Mouse (Mus musculus) MEL (cell line): Measurements from ENCODE around the gene Zfp472. TPM values are rescaled to one million over a fixed set of nuclear protein-coding genes. Genes with fewer than 3 reads are reported as not detected.

Source experiments
- DNase-seq: peaks from one replicate; pipeline ENCODE4 v3.0.0; 2011; ENCODE audit warnings: low read depth, low spot score
- H3K27ac ChIP-seq: 2 replicates; pipeline ENCODE4 v1.5.1; 2012; ENCODE audit warnings: low read depth, mild to moderate bottlenecking, control low read depth, low read length, moderate library complexity; ENCODE audit not compliant: control insufficient read depth
- H3K27me3 ChIP-seq, 2 experiments: fragments of 150-350 bp in 1 of 2; sonication (generic) in 1 of 2; 2 replicates each; pipeline ENCODE4 v1.6.1; 2012; ENCODE audit warnings: low read length in 2 of 2, mild to moderate bottlenecking in 2 of 2, improper control_type of control experiment in 1 of 2, moderate library complexity in 1 of 2; ENCODE audit not compliant: insufficient read depth in 2 of 2, control insufficient read depth in 1 of 2
- H3K36me3 ChIP-seq, 2 experiments: 2 replicates each; pipeline ENCODE4 v1.6.1; 2012 to 2014; ENCODE audit warnings: low read length in 2 of 2, improper control_type of control experiment in 1 of 2, inconsistent platforms in 1 of 2, mild to moderate bottlenecking in 1 of 2; ENCODE audit not compliant: insufficient read depth in 2 of 2, control insufficient read depth in 1 of 2
- H3K4me1 ChIP-seq, 2 experiments: fragments of 150-350 bp in 1 of 2; sonication (generic) in 1 of 2; 2 replicates each; pipeline ENCODE4 v1.6.1; 2012; ENCODE audit warnings: low read length in 2 of 2, improper control_type of control experiment in 1 of 2, mild to moderate bottlenecking in 1 of 2; ENCODE audit not compliant: insufficient read depth in 2 of 2, control insufficient read depth in 1 of 2
- H3K4me3 ChIP-seq, 2 experiments: fragments of 150-350 bp in 1 of 2; sonication (generic) in 1 of 2; 2 replicates each; pipeline ENCODE4 v1.5.1; 2012; ENCODE audit warnings: low read depth in 2 of 2, low read length in 2 of 2, mild to moderate bottlenecking in 2 of 2, moderate library complexity in 2 of 2, control low read depth in 1 of 2, improper control_type of control experiment in 1 of 2; ENCODE audit not compliant: control insufficient read depth in 1 of 2, insufficient read depth in 1 of 2
- H3K79me2 ChIP-seq: 2 replicates; pipeline ENCODE4 v1.6.1; 2012; ENCODE audit warnings: mild to moderate bottlenecking, low read length, moderate library complexity; ENCODE audit not compliant: control insufficient read depth, poor library complexity, insufficient read depth
- H3K9ac ChIP-seq: 2 replicates; pipeline ENCODE4 v1.6.1; 2012; ENCODE audit warnings: low read depth, mild to moderate bottlenecking, control low read depth, low read length, moderate library complexity; ENCODE audit not compliant: control insufficient read depth, poor library complexity, severe bottlenecking
- H3K9me3 ChIP-seq: fragments of 150-350 bp; sonication (generic); replicated peaks from 2 replicates; pipeline ENCODE4 v1.6.1; 2012; ENCODE audit warnings: mild to moderate bottlenecking, low read length, improper control_type of control experiment, moderate library complexity; ENCODE audit not compliant: insufficient read depth
- BHLHE40 ChIP-seq: IDR thresholded peaks from 2 replicates; pipeline ENCODE4 v1.6.1; 2012; ENCODE audit warnings: low read depth, mild to moderate bottlenecking, inconsistent platforms, low read length, improper control_type of control experiment, borderline replicate concordance
- CHD1 ChIP-seq: IDR thresholded peaks from 2 replicates; pipeline ENCODE4 v1.6.1; 2012; ENCODE audit warnings: low read depth, mild to moderate bottlenecking, inconsistent platforms, low read length, improper control_type of control experiment
- CHD2 ChIP-seq: IDR thresholded peaks from 2 replicates; pipeline ENCODE4 v1.6.1; 2011; ENCODE audit warnings: low read length, improper control_type of control experiment
- CTCF ChIP-seq, 3 experiments: IDR thresholded peaks in 2 of 3; conservative IDR thresholded peaks in 1 of 3; 2 replicates each; pipeline ENCODE4 v1.5.1; 2011 to 2012; ENCODE audit warnings: low read length in 3 of 3, low read depth in 2 of 3, mild to moderate bottlenecking in 2 of 3, improper control_type of control experiment in 1 of 3, inconsistent platforms in 1 of 3, mixed read lengths in 1 of 3, moderate library complexity in 1 of 3; ENCODE audit not compliant: control insufficient read depth in 1 of 3, insufficient read depth in 1 of 3, poor library complexity in 1 of 3, severe bottlenecking in 1 of 3
- E2F4 ChIP-seq: IDR thresholded peaks from 2 replicates; pipeline ENCODE4 v1.6.1; 2011; ENCODE audit warnings: low read depth, low read length, improper control_type of control experiment, borderline replicate concordance
- ELF1 ChIP-seq: IDR thresholded peaks from 2 replicates; pipeline ENCODE4 v1.6.1; 2014; ENCODE audit warnings: low read depth, mild to moderate bottlenecking, inconsistent platforms, low read length, improper control_type of control experiment, moderate library complexity
- EP300 ChIP-seq, 2 experiments: IDR thresholded peaks; 2 replicates each; pipeline ENCODE4 v1.6.1; 2011; ENCODE audit warnings: improper control_type of control experiment in 2 of 2, low read length in 2 of 2, low read depth in 1 of 2, mild to moderate bottlenecking in 1 of 2
- ETS1 ChIP-seq: IDR thresholded peaks from 2 replicates; pipeline ENCODE4 v1.6.1; 2012; ENCODE audit warnings: low read depth, mild to moderate bottlenecking, inconsistent platforms, low read length, improper control_type of control experiment, moderate library complexity
- GABPA ChIP-seq: IDR thresholded peaks from 2 replicates; pipeline ENCODE4 v1.6.1; 2012; ENCODE audit warnings: low read depth, mild to moderate bottlenecking, inconsistent platforms, low read length, improper control_type of control experiment, moderate library complexity
- GATA1 ChIP-seq: IDR thresholded peaks from 2 replicates; pipeline ENCODE4 v1.6.1; 2011; ENCODE audit warnings: low read depth, low read length, improper control_type of control experiment
- HCFC1 ChIP-seq: IDR thresholded peaks from 2 replicates; pipeline ENCODE4 v1.6.1; 2012; ENCODE audit warnings: low read depth, mild to moderate bottlenecking, inconsistent platforms, low read length, improper control_type of control experiment, moderate library complexity
- JUND ChIP-seq: IDR thresholded peaks from 2 replicates; pipeline ENCODE4 v1.6.1; 2011; ENCODE audit warnings: low read depth, mild to moderate bottlenecking, improper control_type of control experiment, low read length
- KAT2A ChIP-seq: conservative IDR thresholded peaks from 2 replicates; pipeline ENCODE4 v1.6.1; 2012; ENCODE audit warnings: low read depth, low read length, improper control_type of control experiment, inconsistent platforms
- MAFK ChIP-seq: IDR thresholded peaks from 2 replicates; pipeline ENCODE4 v1.6.1; 2011; ENCODE audit warnings: low read depth, mild to moderate bottlenecking, low read length, improper control_type of control experiment, borderline replicate concordance
- MAX ChIP-seq: IDR thresholded peaks from 2 replicates; pipeline ENCODE4 v1.6.1; 2011; ENCODE audit warnings: low read length, improper control_type of control experiment
- MAZ ChIP-seq: IDR thresholded peaks from 2 replicates; pipeline ENCODE4 v1.6.1; 2012; ENCODE audit warnings: low read depth, mild to moderate bottlenecking, inconsistent platforms, low read length, improper control_type of control experiment
- MXI1 ChIP-seq: IDR thresholded peaks from 2 replicates; pipeline ENCODE4 v1.6.1; 2011; ENCODE audit warnings: mild to moderate bottlenecking, low read depth, low read length, improper control_type of control experiment
- MYB ChIP-seq: IDR thresholded peaks from 2 replicates; pipeline ENCODE4 v1.6.1; 2011; ENCODE audit warnings: mild to moderate bottlenecking, low read depth, low read length, improper control_type of control experiment
- MYC ChIP-seq: IDR thresholded peaks from 2 replicates; pipeline ENCODE4 v1.6.1; 2011; ENCODE audit warnings: low read depth, mild to moderate bottlenecking, low read length, improper control_type of control experiment, moderate library complexity
- NELFE ChIP-seq: IDR thresholded peaks from 2 replicates; pipeline ENCODE4 v1.6.1; 2011; ENCODE audit warnings: low read depth, low read length, improper control_type of control experiment
- NRF1 ChIP-seq: IDR thresholded peaks from 2 replicates; pipeline ENCODE4 v1.6.1; 2014; ENCODE audit warnings: low read depth, mild to moderate bottlenecking, inconsistent platforms, low read length, improper control_type of control experiment, moderate library complexity; ENCODE audit not compliant: poor library complexity, insufficient read depth, severe bottlenecking
- POLR2A ChIP-seq, 2 experiments: IDR thresholded peaks; 2 replicates each; pipeline ENCODE4 v1.6.1; 2011 to 2012; ENCODE audit warnings: low read length in 2 of 2, mild to moderate bottlenecking in 2 of 2, control low read depth in 1 of 2, improper control_type of control experiment in 1 of 2, low read depth in 1 of 2, moderate library complexity in 1 of 2; ENCODE audit not compliant: control insufficient read depth in 1 of 2, insufficient read depth in 1 of 2, poor library complexity in 1 of 2
- POLR2AphosphoS2 ChIP-seq: IDR thresholded peaks from 2 replicates; pipeline ENCODE4 v1.6.1; 2011; ENCODE audit warnings: low read length, improper control_type of control experiment
- POLR2AphosphoS5 ChIP-seq: IDR thresholded peaks from 2 replicates; pipeline ENCODE4 v1.6.1; 2012; ENCODE audit warnings: low read depth, borderline replicate concordance, mild to moderate bottlenecking, inconsistent platforms, low read length, moderate library complexity, mixed read lengths
- RAD21 ChIP-seq: IDR thresholded peaks from 2 replicates; pipeline ENCODE4 v1.6.1; 2011; ENCODE audit warnings: mild to moderate bottlenecking, low read depth, low read length, improper control_type of control experiment
- RCOR1 ChIP-seq: IDR thresholded peaks from 2 replicates; pipeline ENCODE4 v1.6.1; 2012; ENCODE audit warnings: low read depth, mild to moderate bottlenecking, inconsistent platforms, low read length, improper control_type of control experiment
- SIN3A ChIP-seq: IDR thresholded peaks from 2 replicates; pipeline ENCODE4 v1.6.1; 2012; ENCODE audit warnings: low read length, improper control_type of control experiment, inconsistent platforms
- SMC3 ChIP-seq: IDR thresholded peaks from 2 replicates; pipeline ENCODE4 v1.6.1; 2011; ENCODE audit warnings: low read depth, low read length, improper control_type of control experiment
- TAL1 ChIP-seq: IDR thresholded peaks from 2 replicates; pipeline ENCODE4 v1.6.1; 2012; ENCODE audit warnings: mild to moderate bottlenecking, inconsistent platforms, low read length, moderate library complexity, mixed read lengths
- TBP ChIP-seq: IDR thresholded peaks from 2 replicates; pipeline ENCODE4 v1.8.0; 2011; ENCODE audit warnings: low read depth, low read length, improper control_type of control experiment
- TCF12 ChIP-seq: IDR thresholded peaks from 2 replicates; pipeline ENCODE4 v1.6.1; 2014; ENCODE audit warnings: low read depth, mild to moderate bottlenecking, inconsistent platforms, low read length, improper control_type of control experiment, moderate library complexity
- USF1 ChIP-seq: IDR thresholded peaks from 2 replicates; pipeline ENCODE4 v1.6.1; 2014; ENCODE audit warnings: low read depth, mild to moderate bottlenecking, inconsistent platforms, low read length, improper control_type of control experiment, moderate library complexity
- USF2 ChIP-seq, 2 experiments: IDR thresholded peaks; 2 replicates each; pipeline ENCODE4 v1.6.1; 2011 to 2012; ENCODE audit warnings: improper control_type of control experiment in 2 of 2, low read length in 2 of 2, borderline replicate concordance in 1 of 2, inconsistent platforms in 1 of 2, low read depth in 1 of 2, mild to moderate bottlenecking in 1 of 2; ENCODE audit not compliant: insufficient read depth in 1 of 2
- ZC3H11A ChIP-seq: IDR thresholded peaks from 2 replicates; pipeline ENCODE4 v1.6.1; 2012; ENCODE audit warnings: low read depth, mild to moderate bottlenecking, inconsistent platforms, low read length, improper control_type of control experiment
- ZKSCAN1 ChIP-seq: IDR thresholded peaks from 2 replicates; pipeline ENCODE4 v1.6.1; 2012; ENCODE audit warnings: low read depth, mild to moderate bottlenecking, inconsistent platforms, low read length, improper control_type of control experiment, moderate library complexity
- ZMIZ1 ChIP-seq: IDR thresholded peaks from 2 replicates; pipeline ENCODE4 v1.6.1; 2012; ENCODE audit warnings: low read depth, mild to moderate bottlenecking, inconsistent platforms, low read length, improper control_type of control experiment, moderate library complexity
- ZNF384 ChIP-seq: IDR thresholded peaks from 2 replicates; pipeline ENCODE4 v1.6.1; 2012; ENCODE audit warnings: low read depth, mild to moderate bottlenecking, inconsistent platforms, low read length, improper control_type of control experiment
- polyA plus RNA-seq, 2 experiments: library from polyadenylated mRNA; stranded (reverse) in 1 of 2; unstranded in 1 of 2; fragments of >175 nt in 1 of 2; fragments of >200 nt in 1 of 2; gene quantifications; 2 replicates each; pipeline versions ENCODE4 v1.2.1 to v1.2.4; 2012; ENCODE audit warnings: low replicate concordance in 2 of 2, low read depth in 1 of 2; ENCODE audit not compliant: insufficient read length in 2 of 2, insufficient read depth in 1 of 2, missing spikeins in 1 of 2
- total RNA-seq: library from RNA; depleted of rRNA; stranded (reverse); fragments of 300-350 nt; gene quantifications from 2 replicates; pipeline ENCODE4 v1.2.3, GENCODE M21; 2012

The Zfp472 gene
- total and polyA plus RNA-seq, 3 experiments, result 7.1 to 13.4 TPM; not detected in 1

DNA sequence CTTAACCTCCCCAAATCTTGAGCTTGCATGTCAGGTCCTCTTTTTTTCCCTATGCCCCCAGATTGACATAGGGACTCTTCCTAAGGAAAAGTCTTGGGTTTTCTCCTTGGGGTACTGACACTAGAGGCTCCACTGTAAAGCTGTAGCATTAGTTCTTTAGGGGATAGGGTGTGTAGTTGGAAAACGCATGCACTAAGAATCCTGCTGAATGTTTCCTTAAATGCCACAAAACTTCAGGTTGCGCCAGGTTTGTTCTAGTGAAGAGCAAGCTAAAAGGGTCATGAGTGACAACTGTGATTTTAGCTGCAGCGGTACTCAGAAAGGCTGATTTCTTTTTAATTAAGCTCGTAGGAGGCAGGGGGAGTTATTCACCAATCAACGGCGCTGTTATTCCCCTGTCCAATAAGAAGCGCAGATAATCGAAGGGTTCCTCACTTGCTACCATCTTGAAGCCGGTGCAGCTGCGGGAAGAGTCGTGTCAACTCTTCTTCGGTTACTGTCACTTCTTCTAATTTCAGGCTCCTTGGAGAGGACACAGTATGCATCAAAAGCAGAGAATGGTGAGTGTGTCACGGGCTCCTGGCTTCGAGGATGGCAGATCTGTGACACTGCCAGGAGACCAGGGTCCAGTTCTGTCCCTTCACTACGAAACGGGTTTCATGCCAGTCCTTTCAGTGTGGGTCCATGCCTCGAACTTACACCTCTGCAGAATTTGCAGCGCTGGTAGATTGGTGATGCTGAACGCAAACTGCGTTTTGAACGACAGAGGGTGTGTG, 27.3 kb downstream of the Zfp472 start, which contains the start of gene Zfp952:
Zfp952 (plus strand) TSS at position 431 of the 776 bp plus-strand sequence.
- Histone ChIP-seq H3K79me2 (peaks cover 2% of the 10 kb centered on the region; the same call in 1 of the 2 replicates), H3K9ac (peak within 1 kb of the TSS; percentile 81), H3K27ac (peak within 1 kb of the TSS; percentile 91)
- TF ChIP-seq SIN3A (peak; percentile 87), ETS1 (no peak), CTCF (IDR thresholded peaks at IDR 0.05 in 2 of 3, conservative IDR thresholded peaks at IDR 0.05 in 1 of 3; ENCODE audit: control insufficient read depth in 1 of 3, insufficient read depth in 1 of 3, low read depth in 2 of 3, low read length in 3 of 3, poor library complexity in 1 of 3, severe bottlenecking in 1 of 3) (no peak), ZMIZ1 (no peak), E2F4 (no peak), BHLHE40 (no peak), TAL1 (no peak), EP300 (IDR thresholded peaks at IDR 0.05; ENCODE audit: low read depth in 1 of 2, low read length in 2 of 2) (no peak), MAZ (no peak), RCOR1 (no peak), POLR2AphosphoS5 (no peak), ZC3H11A (no peak), RAD21 (no peak), TCF12 (no peak), NELFE (peak; percentile 68), USF1 (no peak), CHD2 (peak; percentile 76), ELF1 (no peak), HCFC1 (peak; percentile 94), GATA1 (0 out of 2 replicates have a peak, but pooled peaks have one; percentile 34), POLR2A (IDR thresholded peaks at IDR 0.05; ENCODE audit: control insufficient read depth in 1 of 2, insufficient read depth in 1 of 2, low read depth in 1 of 2, low read length in 2 of 2, poor library complexity in 1 of 2) (peak in 1 of 2 experiments; percentile 76; a peak in 2 of 4 replicates), TBP (peak; percentile 46), GABPA (no peak), MAX (no peak), MAFK (no peak), ZKSCAN1 (no peak), ZNF384 (no peak), USF2 (IDR thresholded peaks at IDR 0.05; ENCODE audit: borderline replicate concordance in 1 of 2, insufficient read depth in 1 of 2, low read depth in 1 of 2, low read length in 2 of 2) (no peak), MYB (no peak), JUND (no peak), KAT2A (peak; percentile 78), CHD1 (no peak), MYC (0 out of 2 replicates have a peak, but pooled peaks have one; percentile 62), MXI1 (peak; percentile 87), NRF1 (no peak), POLR2AphosphoS2 (no peak; the same call in 1 of the 2 replicates), SMC3 (no peak)

More for the DNA sequence above, 27.3 kb downstream of the Zfp472 start, which contains the start of gene Zfp952:
- Histone ChIP-seq H3K9me3 (no peaks in the 10 kb centered on the region), H3K27me3 (no peaks in the 10 kb centered on the region), H3K4me3 (peak within 1 kb of the TSS; percentile 87 to 92), H3K36me3 (peaks cover 0 to 4% of the 10 kb centered on the region in 2 experiments; a peak in 2 of 4 replicates), H3K4me1 (0 out of 4 replicates have a peak, but pooled peaks cover 0 to 2% of the 10 kb centered on the region in 2 experiments)
- DNase-seq, result peak; percentile 95
